Mouse (Mus musculus) G1E (cell line): ENCODE data around the gene Slc31a1. TPM values are rescaled to one million over a fixed set of nuclear protein-coding genes. Genes with fewer than 3 reads are reported as not detected.

Experiments
- ATAC-seq: 2 replicates; pipeline ENCODE4 v1.8.0; 2016; ENCODE audit warnings: mild to moderate bottlenecking; ENCODE audit not compliant: insufficient number of reproducible peaks, poor library complexity, low FRiP score, severe bottlenecking; ENCODE audit errors: extremely low read depth
- DNase-seq: peaks from one replicate; pipeline ENCODE4 v3.0.0; 2012; ENCODE audit warnings: low spot score
- H3K27me3 ChIP-seq: 2 replicates; pipeline ENCODE4 v1.6.1; 2012; ENCODE audit warnings: mild to moderate bottlenecking, low read length, inconsistent platforms; ENCODE audit not compliant: insufficient read depth
- H3K36me3 ChIP-seq: replicated peaks from 2 replicates; pipeline ENCODE3; 2012; ENCODE audit warnings: mild to moderate bottlenecking, inconsistent platforms
- H3K4me1 ChIP-seq: 2 replicates; pipeline ENCODE4 v1.6.1; 2012; ENCODE audit warnings: low read depth, low read length, inconsistent platforms, mixed read lengths; ENCODE audit not compliant: insufficient read depth
- H3K4me3 ChIP-seq: 2 replicates; pipeline ENCODE4 v1.5.1; 2012; ENCODE audit warnings: low read depth, mild to moderate bottlenecking, inconsistent platforms, low read length, moderate library complexity, mixed read lengths
- H3K9me3 ChIP-seq: replicated peaks from 2 replicates; pipeline ENCODE4 v1.6.1; 2012; ENCODE audit warnings: inconsistent platforms
- CTCF ChIP-seq: IDR thresholded peaks from 2 replicates; pipeline ENCODE4 v1.5.1; 2012; ENCODE audit warnings: low read depth, low read length, inconsistent platforms, mixed read lengths
- GATA1 ChIP-seq: IDR thresholded peaks from 2 replicates; pipeline ENCODE4 v1.6.1; 2012; ENCODE audit warnings: borderline replicate concordance, low read length, inconsistent platforms, mixed read lengths
- GATA2 ChIP-seq: IDR thresholded peaks from 2 replicates; pipeline ENCODE4 v1.6.1; 2012; ENCODE audit warnings: low read depth, low read length, inconsistent platforms, borderline replicate concordance
- POLR2AphosphoS5 ChIP-seq: IDR thresholded peaks from 2 replicates; pipeline ENCODE4 v1.6.1; 2012; ENCODE audit warnings: low read depth, low read length, inconsistent platforms; ENCODE audit not compliant: insufficient replicate concordance
- TAL1 ChIP-seq: conservative IDR thresholded peaks from 2 replicates; pipeline ENCODE4 v1.6.1; 2012; ENCODE audit warnings: low read depth, low read length, inconsistent platforms, mixed read lengths
- polyA plus RNA-seq: library from polyadenylated mRNA; stranded (reverse); fragments of >175 nt; gene quantifications from 2 replicates; pipeline ENCODE4 v1.2.3, GENCODE M21; 2012
- total RNA-seq, 2 experiments: library from RNA; stranded (forward) in 1 of 2; stranded (reverse) in 1 of 2; fragments of 200-1000 nt in 1 of 2; fragments of >200 nt in 1 of 2; fragmentation: Nextera tagmentation in 1 of 2; gene quantifications; 2 replicates each; pipeline ENCODE4 v1.2.3; 2014 to 2017

The Slc31a1 gene
- total and polyA plus RNA-seq, 3 experiments, result 3.4 to 47.5 (median 30.4) TPM

DNA sequence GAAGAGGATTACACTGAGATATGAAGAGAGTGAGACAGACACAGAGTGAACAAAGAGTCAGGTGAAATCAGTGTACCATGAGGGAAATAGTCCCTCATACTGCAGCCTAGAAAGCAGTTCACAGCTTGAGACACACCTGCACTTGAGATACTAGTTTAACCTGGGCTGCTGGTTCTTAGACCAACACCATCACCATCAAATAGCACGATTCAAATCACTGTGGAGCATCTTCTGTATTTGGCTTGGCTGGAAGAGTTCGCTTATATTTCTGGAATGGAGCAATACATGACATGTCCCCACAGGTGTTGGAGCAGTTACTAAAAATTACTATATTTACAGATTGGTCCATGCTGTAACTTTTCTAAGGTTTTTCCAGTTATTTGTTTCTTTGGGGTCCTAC is 15.6 kb downstream of the Slc31a1 start:
- no peak overlapping the region for H3K4me3 ChIP-seq
- no peaks in the 10 kb centered on the region for H3K27me3 ChIP-seq
- no peaks in the 10 kb centered on the region for H3K9me3 ChIP-seq
- peaks cover 70% of the 10 kb centered on the region for H3K4me1 ChIP-seq
- DNase-seq (no peak), ATAC-seq (no peak)
- no peak for TF ChIP-seq TAL1
- no peak for TF ChIP-seq GATA1
- TF ChIP-seq POLR2AphosphoS5, result no peak
- no peak for TF ChIP-seq GATA2
- peaks cover 36% of the 10 kb centered on the region for H3K36me3 ChIP-seq

DNA sequence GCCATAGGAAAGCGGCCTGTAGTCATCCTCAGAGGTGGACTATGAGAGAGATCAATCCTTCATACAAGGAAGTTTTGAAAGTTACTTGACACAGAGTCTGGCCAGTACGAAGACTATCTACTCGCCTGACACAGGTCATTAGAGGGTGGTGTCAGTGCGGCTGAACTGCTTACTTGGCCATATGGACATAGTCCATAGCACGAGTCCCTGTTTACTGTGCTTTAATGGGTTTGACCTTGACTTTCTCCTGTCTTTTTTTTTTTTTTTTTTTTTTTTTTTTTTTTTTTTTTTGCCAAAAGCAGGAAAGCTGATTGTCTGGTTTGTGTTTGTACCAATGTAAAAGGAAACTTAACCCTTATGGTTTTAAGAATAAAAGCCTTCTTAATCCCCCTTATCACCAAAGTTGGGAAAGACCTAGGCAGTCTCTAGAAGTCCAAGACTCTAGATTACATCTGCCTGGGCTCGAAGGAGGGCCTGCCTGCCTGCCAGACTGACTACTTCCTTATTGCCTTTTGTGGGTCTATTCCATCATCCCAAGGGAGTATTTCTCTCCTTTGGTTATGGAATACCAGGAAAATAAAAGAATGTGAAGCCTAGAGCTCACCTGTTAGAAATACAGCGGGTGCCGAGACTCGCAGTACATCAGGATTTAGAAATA is 19.3 kb downstream of the Slc31a1 start:
- Histone ChIP-seq H3K9me3 (no peaks in the 10 kb centered on the region), H3K4me1 (peaks cover 45% of the 10 kb centered on the region), H3K4me3 (no peak overlapping the region), H3K27me3 (no peaks in the 10 kb centered on the region), H3K36me3 (peaks cover 50% of the 10 kb centered on the region)
- TF ChIP-seq GATA1, result no peak
- TF ChIP-seq TAL1, result no peak
- TF ChIP-seq GATA2, result no peak
- TF ChIP-seq CTCF, result no peak
- TF ChIP-seq POLR2AphosphoS5, result no peak
- DNase-seq (no peak), ATAC-seq (no peak)

DNA sequence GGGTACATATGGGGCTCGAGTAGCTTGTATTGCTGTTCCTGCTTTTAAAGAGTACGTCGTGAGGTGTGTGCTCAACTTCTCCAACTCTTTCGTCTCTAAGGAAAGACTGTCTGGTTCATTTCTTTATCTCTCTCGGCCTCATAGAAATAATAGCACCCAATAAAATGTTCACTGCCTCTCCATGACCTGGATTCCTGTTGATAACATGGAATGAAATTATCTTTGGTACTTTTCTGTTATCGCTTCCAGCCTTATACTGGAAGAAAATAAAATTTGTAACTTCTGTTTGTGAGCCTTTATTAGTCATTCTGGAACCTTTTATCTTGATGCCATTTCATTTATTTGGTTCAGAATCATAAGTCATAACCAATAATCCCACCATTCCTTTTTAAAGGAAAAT is 22.7 kb downstream of the Slc31a1 start:
- H3K4me3 ChIP-seq, result no peak overlapping the region
- H3K4me1 ChIP-seq, result peaks cover 27% of the 10 kb centered on the region
- no peak for TF ChIP-seq POLR2AphosphoS5
- no peak for TF ChIP-seq GATA2
- TF ChIP-seq GATA1, result no peak
- no peak for TF ChIP-seq CTCF
- no peak for TF ChIP-seq TAL1
- H3K36me3 ChIP-seq, result peaks cover 66% of the 10 kb centered on the region
- DNase-seq, result no peak
- no peaks in the 10 kb centered on the region for H3K9me3 ChIP-seq
- no peaks in the 10 kb centered on the region for H3K27me3 ChIP-seq
- ATAC-seq, result peak; percentile 38; the same call in 1 of the 2 replicates

DNA sequence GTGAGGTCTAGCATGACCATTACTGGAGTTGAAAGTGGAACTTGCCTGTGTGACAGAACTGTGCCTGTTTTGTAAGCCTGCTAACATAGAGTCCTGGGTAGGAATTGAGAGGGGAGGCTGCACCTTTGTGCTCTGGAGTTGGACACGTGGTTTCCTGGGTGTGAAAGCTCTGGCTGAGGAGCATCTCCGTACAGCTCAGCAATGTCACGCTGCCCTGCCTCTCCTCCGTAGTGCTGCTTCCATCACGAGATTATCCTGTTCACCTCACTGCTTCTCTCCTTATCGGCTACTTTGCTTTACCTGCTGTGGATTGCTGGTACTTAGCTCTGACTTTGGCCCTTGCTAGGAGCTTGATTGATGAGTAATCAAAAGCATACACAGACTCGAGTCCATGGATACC is 23.2 kb downstream of the Slc31a1 start:
- no peaks in the 10 kb centered on the region for H3K27me3 ChIP-seq
- no peak for TF ChIP-seq GATA2
- TF ChIP-seq GATA1, result no peak
- TF ChIP-seq CTCF, result no peak
- TF ChIP-seq TAL1, result no peak
- no peak for TF ChIP-seq POLR2AphosphoS5
- no peak overlapping the region for H3K4me3 ChIP-seq
- no peaks in the 10 kb centered on the region for H3K9me3 ChIP-seq
- H3K4me1 ChIP-seq, result peaks cover 26% of the 10 kb centered on the region
- DNase-seq (no peak), ATAC-seq (no peak)
- peaks cover 69% of the 10 kb centered on the region for H3K36me3 ChIP-seq

DNA sequence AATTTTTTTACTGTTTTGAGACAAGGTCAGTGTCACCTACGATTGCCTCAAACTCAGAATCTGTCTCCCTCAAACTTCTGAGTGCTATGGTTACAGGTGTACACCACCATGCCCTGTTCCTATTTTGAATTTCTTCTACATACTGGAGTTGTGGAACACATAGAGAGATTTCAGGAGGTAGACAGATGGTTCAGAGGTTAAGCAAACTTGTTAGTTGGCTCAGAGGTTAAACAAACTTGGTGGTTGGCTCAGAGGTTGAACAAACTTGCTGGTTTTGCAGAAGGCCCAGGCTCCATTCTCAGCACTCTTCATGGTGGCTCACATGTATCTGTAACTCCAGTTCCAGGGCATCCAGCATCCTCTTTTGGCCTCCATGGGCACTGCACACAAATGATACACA is 23.6 kb downstream of the Slc31a1 start:
- DNase-seq, result no peak
- no peak for ATAC-seq
- no peak for TF ChIP-seq GATA1
- TF ChIP-seq TAL1, result no peak
- TF ChIP-seq GATA2, result no peak
- TF ChIP-seq POLR2AphosphoS5, result no peak
- TF ChIP-seq CTCF, result no peak
- no peak overlapping the region for H3K4me3 ChIP-seq
- H3K27me3 ChIP-seq, result no peaks in the 10 kb centered on the region
- peaks cover 70% of the 10 kb centered on the region for H3K36me3 ChIP-seq
- peaks cover 24% of the 10 kb centered on the region for H3K4me1 ChIP-seq
- no peaks in the 10 kb centered on the region for H3K9me3 ChIP-seq

DNA sequence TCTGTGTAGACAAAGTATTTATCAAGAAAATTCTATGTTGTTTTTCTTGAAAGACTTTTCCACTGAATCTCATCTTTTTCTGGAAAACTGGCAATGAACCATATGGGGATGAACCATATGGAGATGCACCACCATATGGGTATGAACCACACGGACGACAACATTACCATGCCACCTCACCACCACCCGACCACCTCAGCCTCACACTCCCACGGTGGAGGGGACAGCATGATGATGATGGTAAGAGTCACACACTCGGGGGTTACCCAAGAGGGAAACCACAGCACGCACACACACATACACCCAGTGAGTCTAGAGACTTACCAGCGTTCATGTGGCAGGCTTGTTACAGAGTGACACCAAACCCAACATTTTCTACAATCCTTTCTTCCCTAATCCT is 24.9 kb downstream of the Slc31a1 start:
- DNase-seq, result no peak
- H3K9me3 ChIP-seq, result no peaks in the 10 kb centered on the region
- H3K27me3 ChIP-seq, result no peaks in the 10 kb centered on the region
- H3K4me1 ChIP-seq, result peaks cover 19% of the 10 kb centered on the region
- H3K4me3 ChIP-seq, result no peak overlapping the region
- ATAC-seq, result no peak
- TF ChIP-seq CTCF (no peak), GATA1 (no peak), POLR2AphosphoS5 (peak; percentile 75; the same call in 1 of the 2 replicates), TAL1 (no peak)
- H3K36me3 ChIP-seq, result peaks cover 73% of the 10 kb centered on the region
